Mouse (Mus musculus): ENCODE data around the gene Neb.
"Not testable (repeated sequence)": the region's sequence is repeated elsewhere in the genome, so short reads cannot be mapped to it uniquely, and the experiment has no call there.

Gene Neb

GRCm38 (mm10) chr2:52179678-52180077 is 198.6 kb downstream of the Neb start:
- peak; percentile 0 for DNase-seq (ENCODE audit: inconsistent ontology term)

- DNase-seq (ENCODE audit: inconsistent ontology term): no peak
Observed at GRCm38 (mm10) chr2:52177726-52178125, 200.5 kb downstream of the Neb start.

- no peak for DNase-seq (ENCODE audit: inconsistent ontology term)
Observed at GRCm38 (mm10) chr2:52177184-52177583, 201.1 kb downstream of the Neb start.

GRCm38 (mm10) chr2:52176537-52176936 is 201.7 kb downstream of the Neb start:
- DNase-seq (ENCODE audit: inconsistent ontology term): no peak

GRCm38 (mm10) chr2:52174951-52175350 is 203.3 kb downstream of the Neb start:
- DNase-seq (ENCODE audit: inconsistent ontology term): no peak

GRCm38 (mm10) chr2:52169243-52170005 is 208.8 kb downstream of the Neb start:
- DNase-seq (ENCODE audit: inconsistent ontology term): no peak

- no peak for DNase-seq (ENCODE audit: inconsistent ontology term)
Observed at GRCm38 (mm10) chr2:52153064-52153463, 225.2 kb downstream of the Neb start.

GRCm38 (mm10) chr2:52133351-52133750 is 244.9 kb downstream of the Neb start:
- no peak for DNase-seq (ENCODE audit: inconsistent ontology term)

GRCm38 (mm10) chr2:52131370-52131769 is 246.9 kb downstream of the Neb start:
- DNase-seq (ENCODE audit: inconsistent ontology term): not testable (repeated sequence)

- no peak for DNase-seq (ENCODE audit: inconsistent ontology term)
Observed at GRCm38 (mm10) chr2:52114086-52114485, 264.2 kb downstream of the Neb start.
